Mouse (Mus musculus) liver, embryonic 16.5 days (tissue): Measurements from ENCODE around the gene Ccdc110. TPM values are rescaled to one million over a fixed set of nuclear protein-coding genes. Genes with fewer than 3 reads are reported as not detected.

Source experiments
- ATAC-seq: fragments of 200-750 bp; cut with Nextera tagmentation; 2 replicates; pipeline ENCODE4 v1.8.0; 2017; ENCODE audit warnings: low read depth, mild to moderate bottlenecking, moderate number of reproducible peaks, moderate library complexity
- H3K27ac ChIP-seq: fragments of 300-500 bp; sonication (generic); 2 replicates; pipeline ENCODE4 v1.5.1; 2014; ENCODE audit warnings: mild to moderate bottlenecking, low read length
- H3K27me3 ChIP-seq: fragments of 300-500 bp; sonication (generic); 2 replicates; pipeline ENCODE4 v1.6.1; 2014; ENCODE audit warnings: low read depth, low read length, mixed read lengths; ENCODE audit not compliant: control insufficient read depth, insufficient read depth
- H3K36me3 ChIP-seq: fragments of 300-500 bp; sonication (generic); 2 replicates; pipeline ENCODE4 v1.6.1; 2014; ENCODE audit warnings: mild to moderate bottlenecking; ENCODE audit not compliant: control insufficient read depth, insufficient read depth
- H3K4me1 ChIP-seq: fragments of 300-500 bp; sonication (generic); 2 replicates; pipeline ENCODE4 v1.6.1; 2014; ENCODE audit warnings: low read depth, low read length, mixed read lengths; ENCODE audit not compliant: control insufficient read depth
- H3K4me2 ChIP-seq: fragments of 300-500 bp; sonication (generic); 2 replicates; pipeline ENCODE4 v1.6.1; 2014; ENCODE audit warnings: low read depth, low read length, mixed read lengths
- H3K4me3 ChIP-seq: fragments of 300-500 bp; sonication (generic); 2 replicates; pipeline ENCODE4 v1.5.1; 2014; ENCODE audit warnings: low read depth, mild to moderate bottlenecking, low read length
- H3K9ac ChIP-seq: fragments of 300-500 bp; sonication (generic); 2 replicates; pipeline ENCODE4 v1.6.1; 2014; ENCODE audit warnings: low read depth, low read length
- H3K9me3 ChIP-seq: fragments of 300-500 bp; sonication (generic); replicated peaks from 2 replicates; pipeline ENCODE4 v1.6.1; 2016; ENCODE audit warnings: low read length; ENCODE audit not compliant: control insufficient read depth
- WGBS: fragments of 180-500 bp; shearing (Covaris S2); extraction: QIAGEN DNeasy Blood & Tissue Kit; methylation state at CpG from one replicate; pipeline ENCODE4 v1.1.7; 2014; ENCODE audit not compliant: insufficient replicate concordance; 5-methylcytosine and 5-hydroxymethylcytosine counted together
- polyA plus RNA-seq: library from polyadenylated mRNA; unstranded; fragments of >200 nt; fragmentation: Nextera tagmentation; extraction: Ambion mirVana; gene quantifications from 2 replicates; pipeline ENCODE4 v1.2.1, GENCODE M21; 2015

The Ccdc110 gene
- polyA plus RNA-seq, result not detected in 2 replicates

GRCm38 (mm10) chr8:45934582-45935014, at the start of gene Ccdc110:
Ccdc110 (plus strand) TSS chr8:45934619.
- Histone ChIP-seq H3K27me3 (no peaks in the 10 kb centered on the region), H3K4me2 (0 out of 2 replicates have a peak within 1 kb of the TSS, but pooled peaks have one; percentile 17), H3K4me1 (no peaks in the 10 kb centered on the region), H3K27ac (no peak within 1 kb of the TSS), H3K36me3 (no peaks in the 10 kb centered on the region), H3K9ac (no peak within 1 kb of the TSS), H3K4me3 (no peak within 1 kb of the TSS), H3K9me3 (no peaks in the 10 kb centered on the region)
- 6% methylated on average over 23 of the region's 23 CpGs for WGBS
- ATAC-seq, result peak; percentile 19; the same call in 1 of the 2 replicates

- no peak within 1 kb of the TSS for H3K9ac ChIP-seq
- H3K9me3 ChIP-seq, result no peaks in the 10 kb centered on the region
- H3K4me2 ChIP-seq, result peak within 1 kb of the TSS; percentile 49
- no peaks in the 10 kb centered on the region for H3K36me3 ChIP-seq
- no peak for ATAC-seq
- H3K27ac ChIP-seq, result no peak within 1 kb of the TSS
- peaks cover 10% of the 10 kb centered on the region for H3K27me3 ChIP-seq
- H3K4me3 ChIP-seq, result peak within 1 kb of the TSS; percentile 35
- H3K4me1 ChIP-seq, result no peaks in the 10 kb centered on the region
- WGBS, result 2% methylated on average over 22 of the region's 22 CpGs
These were observed 49.2 kb upstream of the Ccdc110 start, which contains the start of gene Pdlim3 for GRCm38 (mm10) chr8:45885202-45885685. Pdlim3 (plus strand) TSS chr8:45885461.

- H3K27ac ChIP-seq, result no peak overlapping the region
- ATAC-seq, result no peak
These were observed 48.6 kb upstream of the Ccdc110 start for GRCm38 (mm10) chr8:45885775-45886174.

GRCm38 (mm10) chr8:45889737-45890136, 44.7 kb upstream of the Ccdc110 start:
- Histone ChIP-seq H3K4me1 (no peaks in the 10 kb centered on the region), H3K36me3 (no peaks in the 10 kb centered on the region), H3K9me3 (no peaks in the 10 kb centered on the region), H3K27ac (no peak overlapping the region), H3K4me3 (no peak overlapping the region), H3K27me3 (peaks cover 7% of the 10 kb centered on the region), H3K9ac (no peak overlapping the region), H3K4me2 (no peak overlapping the region)
- no peak for ATAC-seq
- WGBS, result 73% methylated on average over 7 of the region's 7 CpGs

More at GRCm38 (mm10) chr8:45885775-45886174, 48.6 kb upstream of the Ccdc110 start:
- WGBS, result 27% methylated on average over 2 of the region's 2 CpGs
- Histone ChIP-seq H3K4me3 (no peak overlapping the region; the same call in 1 of the 2 replicates), H3K27me3 (peaks cover 10% of the 10 kb centered on the region), H3K9me3 (no peaks in the 10 kb centered on the region), H3K36me3 (no peaks in the 10 kb centered on the region), H3K4me2 (peak overlapping the region; percentile 49; the same call in 1 of the 2 replicates), H3K9ac (no peak overlapping the region), H3K4me1 (no peaks in the 10 kb centered on the region)

GRCm38 (mm10) chr8:45896590-45896989, 37.8 kb upstream of the Ccdc110 start:
- Histone ChIP-seq H3K9ac (no peak overlapping the region), H3K27me3 (no peaks in the 10 kb centered on the region), H3K9me3 (no peaks in the 10 kb centered on the region), H3K4me3 (no peak overlapping the region), H3K4me1 (no peaks in the 10 kb centered on the region), H3K36me3 (no peaks in the 10 kb centered on the region), H3K27ac (no peak overlapping the region), H3K4me2 (no peak overlapping the region)
- ATAC-seq, result no peak
- WGBS, result 52% methylated on average over 3 of the region's 3 CpGs

GRCm38 (mm10) chr8:45899783-45900182, 34.6 kb upstream of the Ccdc110 start:
- Histone ChIP-seq H3K4me1 (no peaks in the 10 kb centered on the region), H3K27me3 (no peaks in the 10 kb centered on the region), H3K4me3 (no peak overlapping the region), H3K9me3 (no peaks in the 10 kb centered on the region), H3K4me2 (no peak overlapping the region), H3K36me3 (no peaks in the 10 kb centered on the region), H3K27ac (no peak overlapping the region), H3K9ac (no peak overlapping the region)
- ATAC-seq, result no peak
- WGBS, result 47% methylated on average over 3 of the region's 3 CpGs

GRCm38 (mm10) chr8:45901626-45902025, 32.8 kb upstream of the Ccdc110 start:
- H3K9ac ChIP-seq, result no peak overlapping the region
- H3K4me3 ChIP-seq, result no peak overlapping the region
- no peak overlapping the region for H3K27ac ChIP-seq
- no peaks in the 10 kb centered on the region for H3K27me3 ChIP-seq
- WGBS, result 63% methylated on average over 8 of the region's 8 CpGs
- no peak for ATAC-seq
- H3K4me1 ChIP-seq, result no peaks in the 10 kb centered on the region
- no peaks in the 10 kb centered on the region for H3K36me3 ChIP-seq
- H3K9me3 ChIP-seq, result no peaks in the 10 kb centered on the region
- no peak overlapping the region for H3K4me2 ChIP-seq

- WGBS, result 18% methylated on average over 3 of the region's 3 CpGs
- H3K4me3 ChIP-seq, result no peak overlapping the region
- no peaks in the 10 kb centered on the region for H3K9me3 ChIP-seq
- H3K27ac ChIP-seq, result no peak overlapping the region
- no peaks in the 10 kb centered on the region for H3K27me3 ChIP-seq
- no peaks in the 10 kb centered on the region for H3K36me3 ChIP-seq
- no peak overlapping the region for H3K9ac ChIP-seq
- no peaks in the 10 kb centered on the region for H3K4me1 ChIP-seq
- no peak for ATAC-seq
- H3K4me2 ChIP-seq, result no peak overlapping the region
These were observed 30.8 kb upstream of the Ccdc110 start for GRCm38 (mm10) chr8:45903659-45904058.

- ATAC-seq, result no peak
- 66% methylated on average over 7 of the region's 7 CpGs for WGBS
- no peaks in the 10 kb centered on the region for H3K36me3 ChIP-seq
- H3K9me3 ChIP-seq, result no peaks in the 10 kb centered on the region
- H3K4me2 ChIP-seq, result no peak overlapping the region
- H3K9ac ChIP-seq, result no peak overlapping the region
- no peak overlapping the region for H3K27ac ChIP-seq
- H3K4me3 ChIP-seq, result no peak overlapping the region
- no peaks in the 10 kb centered on the region for H3K27me3 ChIP-seq
- H3K4me1 ChIP-seq, result no peaks in the 10 kb centered on the region
These were observed 28.7 kb upstream of the Ccdc110 start for GRCm38 (mm10) chr8:45905591-45906250.
